Mouse (Mus musculus) kidney, embryonic 14.5 days (tissue): ENCODE results near the gene Msl3. TPM values are rescaled to one million over a fixed set of nuclear protein-coding genes. Genes with fewer than 3 reads are reported as not detected.
"Not testable (repeated sequence)": the region's sequence is repeated elsewhere in the genome, so short reads cannot be mapped to it uniquely, and the experiment has no call there.

Experiments
- ATAC-seq: fragments of 200-750 bp; cut with Nextera tagmentation; 2 replicates; pipeline ENCODE4 v1.8.0; 2017; ENCODE audit warnings: moderate number of reproducible peaks, mild to moderate bottlenecking, moderate TSS enrichment, moderate library complexity; ENCODE audit not compliant: low FRiP score, low TSS enrichment
- H3K27ac ChIP-seq: fragments of 300-500 bp; sonication (generic); 2 replicates; pipeline ENCODE4 v1.5.1; 2014; ENCODE audit warnings: low read depth, mild to moderate bottlenecking, low read length, moderate library complexity, mixed read lengths
- H3K27me3 ChIP-seq: fragments of 300-500 bp; sonication (generic); 2 replicates; pipeline ENCODE4 v1.6.1; 2014; ENCODE audit warnings: mild to moderate bottlenecking, low read length; ENCODE audit not compliant: control insufficient read depth, insufficient read depth
- H3K36me3 ChIP-seq: fragments of 300-500 bp; sonication (generic); 2 replicates; pipeline ENCODE4 v1.6.1; 2014; ENCODE audit warnings: low read length, mixed read lengths; ENCODE audit not compliant: control insufficient read depth, insufficient read depth
- H3K4me1 ChIP-seq: fragments of 300-500 bp; sonication (generic); 2 replicates; pipeline ENCODE4 v1.6.1; 2014; ENCODE audit warnings: low read length, mixed read lengths; ENCODE audit not compliant: control insufficient read depth, insufficient read depth
- H3K4me2 ChIP-seq: fragments of 300-500 bp; sonication (generic); replicated peaks from 2 replicates; pipeline ENCODE4 v1.6.1; 2014; ENCODE audit warnings: low read depth, mild to moderate bottlenecking, low read length
- H3K4me3 ChIP-seq: fragments of 300-500 bp; sonication (generic); 2 replicates; pipeline ENCODE4 v1.5.1; 2014; ENCODE audit warnings: mild to moderate bottlenecking, low read length
- H3K9ac ChIP-seq: fragments of 300-500 bp; sonication (generic); 2 replicates; pipeline ENCODE4 v1.6.1; 2014; ENCODE audit warnings: low read depth, mild to moderate bottlenecking, low read length, moderate library complexity
- H3K9me3 ChIP-seq: fragments of 300-500 bp; sonication (generic); 2 replicates; pipeline ENCODE4 v1.6.1; 2016; ENCODE audit warnings: low read length; ENCODE audit not compliant: control insufficient read depth
- WGBS: fragments of 180-500 bp; shearing (Covaris S2); extraction: QIAGEN DNeasy Blood & Tissue Kit; methylation state at CpG from one replicate; pipeline ENCODE4 v1.1.7; 2014; 5-methylcytosine and 5-hydroxymethylcytosine counted together
- polyA plus RNA-seq: library from polyadenylated mRNA; unstranded; fragments of >200 nt; fragmentation: Nextera tagmentation; extraction: Ambion mirVana; gene quantifications from 2 replicates; pipeline ENCODE4 v1.2.1, GENCODE M21; 2014

Gene Msl3
- polyA plus RNA-seq: 32.6 and 41.6 TPM in 2 replicates

DNA sequence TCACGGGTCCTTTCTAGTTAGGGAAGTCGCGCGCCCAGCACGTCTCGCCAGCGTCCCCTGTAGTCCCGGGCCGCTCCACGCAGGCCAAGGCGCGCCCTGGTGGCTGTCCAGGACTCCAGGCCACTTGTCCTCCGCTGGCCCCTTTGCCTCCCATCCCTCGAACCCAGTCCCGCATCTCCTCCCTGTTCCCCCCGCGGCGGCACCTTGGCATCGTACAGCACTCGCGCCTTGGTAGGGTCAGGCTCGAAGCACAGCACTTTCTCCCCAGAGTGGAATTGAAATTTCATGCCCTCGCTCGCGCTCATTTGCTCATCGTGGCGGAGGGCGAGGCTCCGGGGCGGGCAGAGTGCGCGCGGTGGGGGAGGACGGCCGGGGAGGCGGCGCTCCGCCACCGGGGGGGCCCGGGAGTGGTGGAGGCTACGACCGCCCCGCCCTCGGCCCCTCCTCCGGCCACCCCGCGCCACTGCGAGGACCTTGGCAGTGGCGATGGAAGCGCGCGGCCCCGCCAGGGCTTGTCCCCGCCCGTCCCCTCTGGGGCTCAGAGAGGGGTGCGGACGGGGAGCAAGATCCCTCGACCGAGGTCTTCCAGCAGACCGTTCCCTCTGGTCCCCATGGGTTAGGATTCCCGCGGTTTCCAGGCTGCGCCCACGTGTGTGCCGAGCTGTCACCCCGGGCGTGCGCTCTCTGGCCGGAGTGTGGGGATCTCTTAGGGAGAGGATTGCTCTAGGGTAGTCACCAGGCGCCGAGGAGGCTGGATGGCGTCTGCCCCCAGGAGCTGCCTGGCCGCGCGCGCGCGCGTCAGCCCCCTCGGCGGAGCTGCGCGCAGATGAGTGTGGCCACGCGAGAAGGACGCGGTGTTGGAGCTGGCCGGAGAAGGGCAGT lies at the start of gene Msl3:
TSS of gene Msl3 (minus strand) at position 374 of the 882 bp plus-strand sequence.
- peak within 1 kb of the TSS; percentile 93 for H3K27ac ChIP-seq
- peak within 1 kb of the TSS; percentile 66 for H3K9ac ChIP-seq
- H3K4me3 ChIP-seq: peak within 1 kb of the TSS; percentile 52
- H3K36me3 ChIP-seq: peaks cover 6% of the 10 kb centered on the region; the same call in 1 of the 2 replicates
- H3K4me2 ChIP-seq: peak within 1 kb of the TSS; percentile 69
- no peaks in the 10 kb centered on the region for H3K9me3 ChIP-seq
- no peaks in the 10 kb centered on the region for H3K27me3 ChIP-seq
- ATAC-seq: peak; percentile 92
- 25% methylated on average over 71 of the region's 88 CpGs for WGBS
- no peaks in the 10 kb centered on the region for H3K4me1 ChIP-seq

DNA sequence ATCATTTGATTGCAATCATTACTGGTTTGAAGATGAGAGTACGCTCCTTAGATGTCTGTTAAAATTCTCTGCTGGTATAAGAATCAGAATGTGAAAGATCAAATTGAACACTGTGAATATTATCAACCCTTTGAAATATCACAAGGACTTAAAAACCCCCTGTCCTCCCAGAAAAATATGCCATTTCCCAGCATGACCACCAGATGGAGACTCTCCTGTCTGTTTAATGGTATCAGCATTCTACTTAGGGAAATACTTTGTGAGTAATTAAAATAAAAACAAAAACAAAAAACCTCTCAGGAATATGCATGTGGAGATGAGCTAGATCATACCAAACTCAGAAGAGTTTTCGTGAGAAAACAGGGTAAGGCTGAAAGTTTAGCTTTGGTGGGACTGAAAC lies 44.3 kb upstream of the Msl3 start:
- H3K4me1 ChIP-seq: no peaks in the 10 kb centered on the region
- no peak overlapping the region for H3K4me3 ChIP-seq
- no peak overlapping the region for H3K9ac ChIP-seq
- no peak overlapping the region for H3K27ac ChIP-seq
- no peak overlapping the region for H3K4me2 ChIP-seq
- H3K36me3 ChIP-seq: no peaks in the 10 kb centered on the region
- no peak for ATAC-seq
- no peaks in the 10 kb centered on the region for H3K9me3 ChIP-seq
- WGBS: 68% methylated on average over 2 of the region's 2 CpGs
- no peaks in the 10 kb centered on the region for H3K27me3 ChIP-seq

DNA sequence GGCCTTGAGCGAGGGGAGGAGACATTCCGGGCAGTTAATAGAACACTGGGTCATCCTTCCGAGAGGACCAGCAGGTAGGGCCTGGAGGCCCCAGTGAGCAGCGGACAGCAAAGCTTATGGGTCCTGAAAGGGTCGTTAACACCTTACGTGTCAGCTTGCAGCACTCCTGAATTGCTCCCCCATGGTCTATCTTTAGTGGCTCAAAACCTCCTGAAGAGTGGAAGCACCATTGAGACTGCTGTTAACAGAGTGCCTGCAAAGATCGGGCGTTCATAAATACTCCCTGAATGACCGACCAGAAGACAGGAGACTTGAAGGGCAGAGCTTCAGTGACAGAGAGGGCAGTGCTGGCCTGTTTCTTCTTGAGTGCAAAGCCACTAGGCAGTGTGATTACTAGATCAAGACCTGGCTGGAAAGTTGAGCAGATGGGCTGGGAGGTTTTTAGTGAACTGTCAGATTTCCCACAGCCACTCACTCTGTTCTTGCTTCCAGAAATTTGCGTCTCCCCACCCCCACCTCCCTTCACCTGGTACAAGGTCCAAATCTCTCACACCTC lies 787 bp upstream of the Msl3 start:
- H3K4me2 ChIP-seq: peak overlapping the region; percentile 69
- peak overlapping the region; percentile 66; the same call in 1 of the 2 replicates for H3K9ac ChIP-seq
- no peak overlapping the region for H3K27ac ChIP-seq
- no peaks in the 10 kb centered on the region; the same call in 1 of the 2 replicates for H3K36me3 ChIP-seq
- no peaks in the 10 kb centered on the region for H3K9me3 ChIP-seq
- no peaks in the 10 kb centered on the region for H3K27me3 ChIP-seq
- ATAC-seq: no peak; the same call in 1 of the 2 replicates
- 39% methylated on average over 10 of the region's 10 CpGs for WGBS
- H3K4me3 ChIP-seq: peak overlapping the region; percentile 52
- H3K4me1 ChIP-seq: no peaks in the 10 kb centered on the region

DNA sequence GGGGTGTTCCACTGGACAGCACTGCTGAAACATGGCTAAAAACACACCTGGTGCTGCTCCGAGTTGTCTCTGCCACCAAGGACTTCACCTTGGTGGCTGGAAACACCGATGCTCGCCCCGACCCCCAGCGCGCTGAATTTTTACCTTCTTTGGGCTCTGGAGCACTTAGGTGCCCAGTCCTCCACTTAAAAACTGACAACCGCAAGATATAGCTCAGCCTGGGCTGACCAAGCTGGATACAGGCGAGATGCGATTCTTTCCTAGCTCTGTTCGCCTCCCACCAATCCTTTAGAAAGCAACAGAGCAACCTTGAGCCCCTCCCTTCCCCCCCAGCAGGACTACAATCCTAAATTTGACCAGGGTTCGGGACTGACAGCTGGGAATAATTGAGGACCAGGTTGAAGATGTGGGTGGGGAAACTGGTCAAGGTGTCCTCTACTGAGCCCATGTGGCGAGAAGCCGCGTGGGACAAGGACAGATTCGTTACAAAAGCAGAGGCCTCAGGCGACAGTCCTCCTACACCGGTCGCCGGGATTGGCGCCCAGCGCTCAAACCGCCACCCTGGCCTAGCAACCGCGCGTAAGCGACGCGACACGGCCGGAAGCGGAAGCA lies 679 bp downstream of the Msl3 start:
- peak; percentile 3 for ATAC-seq
- peaks cover 11% of the 10 kb centered on the region; the same call in 1 of the 2 replicates for H3K36me3 ChIP-seq
- no peaks in the 10 kb centered on the region for H3K9me3 ChIP-seq
- WGBS: 36% methylated on average over 26 of the region's 31 CpGs
- H3K27ac ChIP-seq: peak overlapping the region; percentile 93
- H3K4me3 ChIP-seq: peak overlapping the region; percentile 52
- H3K27me3 ChIP-seq: no peaks in the 10 kb centered on the region
- peak overlapping the region; percentile 69 for H3K4me2 ChIP-seq
- H3K9ac ChIP-seq: peak overlapping the region; percentile 62
- H3K4me1 ChIP-seq: no peaks in the 10 kb centered on the region

DNA sequence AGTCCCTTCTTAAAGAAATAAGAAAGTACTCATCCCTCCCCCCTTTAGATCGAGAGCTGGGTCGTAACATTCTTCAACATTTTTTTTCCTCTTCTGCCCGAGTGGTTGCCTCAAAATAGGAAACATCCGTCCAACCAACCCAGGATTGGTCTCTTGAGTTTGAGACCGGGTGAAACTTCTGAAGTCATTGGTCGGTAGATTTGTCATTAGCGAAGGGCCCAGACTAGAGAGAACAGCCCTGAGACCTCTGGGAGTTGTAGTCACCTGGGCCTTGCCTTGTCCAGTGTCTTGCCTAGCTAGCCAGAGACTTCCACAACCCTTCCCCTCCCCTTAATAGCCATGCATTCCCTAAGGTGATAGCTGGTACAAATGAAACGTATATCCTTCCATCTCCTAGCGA lies 1.3 kb downstream of the Msl3 start:
- no peak overlapping the region for H3K27ac ChIP-seq
- no peaks in the 10 kb centered on the region for H3K9me3 ChIP-seq
- H3K27me3 ChIP-seq: no peaks in the 10 kb centered on the region
- 27% methylated on average over 9 of the region's 9 CpGs for WGBS
- peak overlapping the region; percentile 52 for H3K4me3 ChIP-seq
- H3K4me1 ChIP-seq: no peaks in the 10 kb centered on the region
- peak; percentile 80 for ATAC-seq
- peak overlapping the region; percentile 62; the same call in 1 of the 2 replicates for H3K9ac ChIP-seq
- H3K4me2 ChIP-seq: peak overlapping the region; percentile 69
- H3K36me3 ChIP-seq: peaks cover 11% of the 10 kb centered on the region; the same call in 1 of the 2 replicates

DNA sequence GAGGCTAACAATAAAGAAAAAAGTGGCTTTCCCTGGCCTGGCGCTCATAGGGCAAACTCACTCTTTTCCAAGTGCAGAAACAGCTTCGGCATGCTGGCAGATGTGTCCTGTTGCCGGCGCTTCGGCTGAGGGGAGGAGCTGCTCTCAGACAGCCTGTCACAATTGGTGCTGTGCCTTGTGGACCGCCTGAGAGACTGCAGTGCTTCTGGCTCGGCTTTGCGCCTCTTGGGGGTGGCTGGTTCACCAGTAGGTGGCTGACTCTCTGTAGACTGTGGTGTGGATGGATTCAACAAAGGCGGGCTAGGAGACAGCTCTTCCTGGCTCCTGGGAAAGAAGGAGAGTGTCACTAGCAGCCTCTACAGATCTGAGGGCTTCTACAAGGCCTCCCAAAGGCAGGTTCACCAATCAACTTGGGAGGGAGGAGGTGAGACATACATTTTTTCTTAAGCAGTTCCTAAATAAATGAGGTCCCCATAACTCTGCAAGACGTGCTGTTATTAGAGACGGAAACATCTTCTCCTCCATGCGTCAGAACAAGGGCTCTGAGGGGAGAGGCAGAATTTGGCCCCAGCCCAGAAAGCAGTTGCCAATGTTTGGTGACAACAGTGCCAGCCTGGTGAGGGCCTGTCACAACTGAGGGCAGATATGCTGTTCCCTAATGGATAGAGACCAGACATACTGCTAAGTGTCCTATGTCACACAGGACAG lies 9.6 kb downstream of the Msl3 start:
- Histone ChIP-seq H3K4me1 (no peaks in the 10 kb centered on the region), H3K36me3 (peaks cover 29% of the 10 kb centered on the region; the same call in 1 of the 2 replicates), H3K9me3 (no peaks in the 10 kb centered on the region), H3K27ac (no peak overlapping the region), H3K4me2 (no peak overlapping the region), H3K27me3 (no peaks in the 10 kb centered on the region), H3K9ac (no peak overlapping the region), H3K4me3 (no peak overlapping the region)
- 76% methylated on average over 12 of the region's 12 CpGs for WGBS
- no peak for ATAC-seq

DNA sequence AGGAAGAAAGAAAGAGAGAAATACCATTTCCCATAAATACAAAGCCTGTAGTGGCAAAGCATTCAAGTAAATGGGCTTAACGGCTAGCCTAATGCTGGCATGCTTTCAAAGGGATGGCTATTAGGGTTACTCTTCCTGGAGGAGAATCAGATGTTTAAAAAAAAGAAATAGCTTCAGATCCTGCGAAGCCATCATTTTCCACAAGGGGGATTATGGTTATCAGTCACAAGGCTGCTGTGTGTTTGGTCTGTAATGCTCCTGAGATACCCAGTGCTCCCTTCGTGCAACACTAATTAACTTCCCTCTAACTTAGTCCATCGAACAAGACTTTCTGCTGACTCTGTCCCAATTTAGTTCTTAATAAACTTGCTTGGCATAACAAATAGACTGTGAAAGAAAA lies 13.5 kb downstream of the Msl3 start:
- no peak overlapping the region for H3K27ac ChIP-seq
- H3K9me3 ChIP-seq: no peaks in the 10 kb centered on the region
- H3K4me2 ChIP-seq: no peak overlapping the region
- H3K36me3 ChIP-seq: peaks cover 20% of the 10 kb centered on the region; the same call in 1 of the 2 replicates
- ATAC-seq: no peak
- H3K4me1 ChIP-seq: no peaks in the 10 kb centered on the region
- H3K9ac ChIP-seq: no peak overlapping the region
- H3K4me3 ChIP-seq: no peak overlapping the region
- H3K27me3 ChIP-seq: no peaks in the 10 kb centered on the region
- WGBS: 79% methylated on average over 4 of the region's 4 CpGs

DNA sequence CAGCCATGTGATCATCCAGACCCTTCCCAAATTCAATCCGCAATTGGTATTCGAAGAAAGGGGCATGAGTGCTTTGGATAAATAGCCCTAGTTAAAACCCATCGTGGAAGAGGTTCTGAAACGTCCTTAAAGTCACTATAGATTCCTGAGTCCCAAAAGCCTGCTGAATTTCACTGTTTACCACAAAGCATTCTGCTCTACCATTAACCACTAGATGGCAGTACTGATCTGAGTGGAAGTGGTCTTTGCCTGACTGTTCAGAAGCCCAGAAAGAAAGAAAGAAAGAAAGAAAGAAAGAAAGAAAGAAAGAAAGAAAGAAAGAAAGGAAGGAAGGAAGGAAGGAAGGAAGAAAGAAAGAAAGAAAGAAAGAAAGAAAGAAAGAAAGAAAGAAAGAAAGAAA lies 13.9 kb downstream of the Msl3 start:
- not testable (repeated sequence) for H3K27me3 ChIP-seq, H3K4me1 ChIP-seq, H3K9me3 ChIP-seq, H3K27ac ChIP-seq, H3K4me2 ChIP-seq, ATAC-seq, H3K9ac ChIP-seq, H3K4me3 ChIP-seq
- 61% methylated on average over 4 of the region's 4 CpGs for WGBS
- peaks cover 20% of the 10 kb centered on the region; the same call in 1 of the 2 replicates for H3K36me3 ChIP-seq
